Mouse (Mus musculus) intestine, embryonic 14.5 days (tissue): ENCODE data around the gene Sfi1. TPM values are rescaled to one million over a fixed set of nuclear protein-coding genes. Genes with fewer than 3 reads are reported as not detected.
"Not testable (repeated sequence)": the region's sequence is repeated elsewhere in the genome, so short reads cannot be mapped to it uniquely, and the experiment has no call there.

ENCODE experiments used
- ATAC-seq: fragments of 200-750 bp; cut with Nextera tagmentation; replicated peaks from 2 replicates; pipeline ENCODE4 v1.8.0; 2017; ENCODE audit warnings: low read depth, moderate number of reproducible peaks, moderate TSS enrichment, moderate library complexity; ENCODE audit not compliant: low FRiP score, low TSS enrichment
- DNase-seq: peaks from one replicate; pipeline ENCODE4 v3.0.0-alpha.2; 2018; ENCODE audit warnings: low spot score
- H3K27ac ChIP-seq: fragments of 300-500 bp; sonication (generic); 2 replicates; pipeline ENCODE4 v1.5.1; 2014; ENCODE audit warnings: low read depth, mild to moderate bottlenecking, control low read depth
- H3K27me3 ChIP-seq: fragments of 300-500 bp; sonication (generic); replicated peaks from 2 replicates; pipeline ENCODE4 v1.6.1; 2014; ENCODE audit warnings: low read length, control low read depth; ENCODE audit not compliant: control insufficient read depth, insufficient read depth
- H3K36me3 ChIP-seq: fragments of 300-500 bp; sonication (generic); 2 replicates; pipeline ENCODE4 v1.6.1; 2014; ENCODE audit warnings: low read length, control low read depth; ENCODE audit not compliant: control insufficient read depth, insufficient read depth
- H3K4me1 ChIP-seq: fragments of 300-500 bp; sonication (generic); replicated peaks from 2 replicates; pipeline ENCODE4 v1.6.1; 2014; ENCODE audit warnings: low read length, control low read depth, mixed read lengths; ENCODE audit not compliant: control insufficient read depth, insufficient read depth
- H3K4me2 ChIP-seq: fragments of 300-500 bp; sonication (generic); 2 replicates; pipeline ENCODE4 v1.6.1; 2014; ENCODE audit warnings: low read length
- H3K4me3 ChIP-seq: fragments of 300-500 bp; sonication (generic); 2 replicates; pipeline ENCODE4 v1.5.1; 2014; ENCODE audit warnings: low read depth, low read length, control low read depth, mixed read lengths
- H3K9ac ChIP-seq: fragments of 300-500 bp; sonication (generic); 2 replicates; pipeline ENCODE4 v1.6.1; 2014; ENCODE audit warnings: mild to moderate bottlenecking, low read length
- H3K9me3 ChIP-seq: fragments of 300-500 bp; sonication (generic); 2 replicates; pipeline ENCODE4 v1.6.1; 2016; ENCODE audit warnings: low read length, control low read depth; ENCODE audit not compliant: control insufficient read depth
- WGBS: fragments of 180-500 bp; shearing (Covaris S2); extraction: QIAGEN DNeasy Blood & Tissue Kit; methylation state at CpG from one replicate; pipeline ENCODE4 v1.1.7; 2014; 5-methylcytosine and 5-hydroxymethylcytosine counted together
- polyA plus RNA-seq: library from polyadenylated mRNA; unstranded; fragments of >200 nt; fragmentation: Nextera tagmentation; extraction: Ambion mirVana; gene quantifications from 2 replicates; pipeline ENCODE4 v1.2.1, GENCODE M21; 2014

Sfi1 gene
- polyA plus RNA-seq, 1 experiment from 2014 or later, result 11.2 TPM

DNA sequence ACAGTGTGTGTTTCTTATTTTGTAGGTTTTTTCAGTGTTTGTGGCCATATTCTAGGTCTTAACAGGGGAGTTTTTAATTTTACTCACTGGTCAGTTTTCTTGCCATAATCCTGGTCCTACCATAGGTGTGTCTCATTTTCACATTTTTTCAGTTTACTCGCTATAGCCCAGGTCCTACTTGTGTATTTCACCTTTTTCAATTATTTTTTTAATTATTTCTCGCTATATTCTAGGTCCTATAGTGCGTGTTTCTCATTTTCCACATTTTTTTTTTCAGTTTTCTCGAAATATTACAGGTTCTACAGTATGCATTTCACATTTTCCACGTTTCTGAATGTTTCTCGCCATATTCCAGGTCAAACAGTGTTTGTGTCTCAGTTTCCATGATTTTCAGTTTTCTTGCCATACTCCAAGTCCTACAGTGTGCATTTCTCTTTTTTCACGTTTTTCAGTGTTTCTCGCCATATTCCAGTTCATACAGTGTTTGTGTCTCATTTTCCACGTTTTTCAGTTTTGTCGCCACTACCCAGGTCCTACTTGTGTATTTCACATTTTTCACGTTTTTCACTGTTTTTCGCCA, 93.1 kb downstream of the Sfi1 start:
- DNase-seq, H3K36me3 ChIP-seq, H3K4me1 ChIP-seq, H3K9ac ChIP-seq, H3K4me2 ChIP-seq, H3K27me3 ChIP-seq, H3K27ac ChIP-seq, H3K4me3 ChIP-seq: not testable (repeated sequence)
- H3K9me3 ChIP-seq, result peaks cover 39% of the 10 kb centered on the region
- 81% methylated on average over 12 of the region's 12 CpGs for WGBS
- ATAC-seq, result 0 out of 2 replicates have a peak, but pooled peaks have one; percentile 55

Other genes starting within 250 kb of the Sfi1 start
- gene Eif4enif1, start 8.9 kb upstream of the Sfi1 start, polyA plus RNA-seq, result 52.7 and 56.2 TPM in 2 replicates
- gene Drg1, start 73.0 kb upstream of the Sfi1 start, polyA plus RNA-seq, result 221 and 234 TPM in 2 replicates
- 50.1 and 50.6 TPM in 2 replicates for gene Patz1, start 95.4 kb upstream of the Sfi1 start, polyA plus RNA-seq
- 9.9 and 14.1 TPM in 2 replicates for gene Pik3ip1, start 136.9 kb upstream of the Sfi1 start, polyA plus RNA-seq
- gene Limk2, start 215.7 kb upstream of the Sfi1 start, polyA plus RNA-seq, result 62.8 and 67.3 TPM in 2 replicates